Mouse (Mus musculus): ENCODE data around the gene Clpx. TPM values are rescaled to one million over a fixed set of nuclear protein-coding genes. Genes with fewer than 3 reads are reported as not detected.
"Not testable (repeated sequence)": the region's sequence is repeated elsewhere in the genome, so short reads cannot be mapped to it uniquely, and the experiment has no call there.

Gene Clpx
- polyA plus RNA-seq, 1 experiment from 2014 or later, result 47.9 TPM

GRCm38 (mm10) chr9:65281536-65282151, 12.4 kb upstream of the Clpx start:
- H3K4me3 ChIP-seq (ENCODE audit: low read depth, low read length), result no peak overlapping the region
- no peak overlapping the region for H3K9ac ChIP-seq (ENCODE audit: low read length)
- H3K27me3 ChIP-seq (ENCODE audit: control insufficient read depth, insufficient read depth, low read length), result no peaks in the 10 kb centered on the region
- 79% methylated on average over 5 of the region's 5 CpGs for WGBS
- H3K36me3 ChIP-seq (ENCODE audit: control insufficient read depth, insufficient read depth, low read length), result no peaks in the 10 kb centered on the region
- peak; percentile 25; the same call in 1 of the 2 replicates for TF ChIP-seq CTCF (IDR thresholded peaks at IDR 0.05; ENCODE audit: low read depth)
- no peak for TF ChIP-seq EP300 (optimal IDR thresholded peaks at IDR 0.05)
- no peak overlapping the region for H3K4me2 ChIP-seq (replicated peaks; ENCODE audit: low read depth)
- no peaks in the 10 kb centered on the region for H3K9me3 ChIP-seq (ENCODE audit: control insufficient read depth, low read length)
- H3K4me1 ChIP-seq (replicated peaks; ENCODE audit: control insufficient read depth, insufficient read depth), result no peaks in the 10 kb centered on the region
- no peak for DNase-seq (ENCODE audit: low spot score)
- no peak overlapping the region for H3K27ac ChIP-seq (replicated peaks)
- no peak for ATAC-seq (ENCODE audit: low FRiP score, low TSS enrichment)

- Histone ChIP-seq H3K27me3 (ENCODE audit: control insufficient read depth, insufficient read depth, low read length) (no peaks in the 10 kb centered on the region), H3K4me1 (replicated peaks; ENCODE audit: control insufficient read depth, insufficient read depth) (no peaks in the 10 kb centered on the region), H3K4me2 (replicated peaks; ENCODE audit: low read depth) (no peak overlapping the region), H3K9ac (ENCODE audit: low read length) (no peak overlapping the region), H3K4me3 (ENCODE audit: low read depth, low read length) (no peak overlapping the region), H3K36me3 (ENCODE audit: control insufficient read depth, insufficient read depth, low read length) (no peaks in the 10 kb centered on the region), H3K27ac (replicated peaks) (no peak overlapping the region), H3K9me3 (ENCODE audit: control insufficient read depth, low read length) (no peaks in the 10 kb centered on the region)
- ATAC-seq (ENCODE audit: low FRiP score, low TSS enrichment), result peak; percentile 53
- DNase-seq (ENCODE audit: low spot score), result peak; percentile 21
- TF ChIP-seq CTCF (IDR thresholded peaks at IDR 0.05; ENCODE audit: low read depth) (peak; percentile 85), EP300 (optimal IDR thresholded peaks at IDR 0.05) (no peak)
- WGBS, result 3% methylated on average over 3 of the region's 3 CpGs
Measured at GRCm38 (mm10) chr9:65283301-65283700, 10.8 kb upstream of the Clpx start.

DNA sequence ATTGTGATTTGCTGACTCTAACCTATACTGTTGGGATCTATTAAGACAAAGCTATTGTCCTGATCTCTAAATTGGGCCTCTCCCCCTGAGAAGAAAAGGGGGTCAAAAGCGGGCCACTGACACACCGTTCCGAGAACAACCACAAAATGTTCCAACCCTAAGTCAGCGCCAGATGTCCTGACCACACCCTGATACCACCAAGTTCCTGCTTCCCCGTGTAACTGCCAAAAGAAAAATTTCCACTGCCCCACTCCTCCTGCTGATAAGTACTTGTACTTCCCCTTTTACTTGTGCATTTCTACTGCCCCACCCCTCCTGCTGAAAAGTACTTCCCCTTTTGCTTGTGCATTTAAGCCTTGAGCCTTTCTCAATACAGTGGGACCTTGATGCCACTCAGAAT, 5.8 kb upstream of the Clpx start:
- H3K4me2 ChIP-seq (replicated peaks; ENCODE audit: low read depth); H3K27ac ChIP-seq (replicated peaks); H3K27me3 ChIP-seq (ENCODE audit: control insufficient read depth, insufficient read depth, low read length); H3K4me1 ChIP-seq (replicated peaks; ENCODE audit: control insufficient read depth, insufficient read depth); ATAC-seq (ENCODE audit: low FRiP score, low TSS enrichment); H3K36me3 ChIP-seq (ENCODE audit: control insufficient read depth, insufficient read depth, low read length); H3K9me3 ChIP-seq (ENCODE audit: control insufficient read depth, low read length); DNase-seq (ENCODE audit: low spot score); H3K9ac ChIP-seq (ENCODE audit: low read length); H3K4me3 ChIP-seq (ENCODE audit: low read depth, low read length): not testable (repeated sequence)
- WGBS, result 67% methylated on average over 5 of the region's 5 CpGs

DNA sequence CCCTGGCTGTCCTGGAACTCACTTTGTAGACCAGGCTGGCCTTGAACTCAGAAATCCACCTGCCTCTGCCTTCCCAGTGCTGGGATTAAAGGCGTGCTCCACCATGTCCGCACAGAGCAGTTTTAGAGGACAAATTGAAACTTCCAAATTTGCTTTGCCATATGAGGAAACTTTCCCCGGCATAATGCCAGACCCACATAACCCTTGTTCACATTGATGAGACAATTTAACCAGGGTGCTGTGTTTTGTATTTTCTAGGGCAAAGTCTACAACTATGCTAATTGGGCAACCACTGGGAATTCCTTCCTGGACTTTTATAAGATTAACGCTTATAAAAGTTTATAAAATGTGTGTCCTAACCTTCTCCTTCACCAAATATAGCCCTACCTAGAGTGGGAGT, 4.1 kb upstream of the Clpx start:
- H3K27me3 ChIP-seq (ENCODE audit: control insufficient read depth, insufficient read depth, low read length), result no peaks in the 10 kb centered on the region
- 91% methylated on average over 4 of the region's 4 CpGs for WGBS
- H3K4me2 ChIP-seq (replicated peaks; ENCODE audit: low read depth), result no peak overlapping the region

GRCm38 (mm10) chr9:65292421-65292820, 1.6 kb upstream of the Clpx start:
- Histone ChIP-seq H3K4me3 (ENCODE audit: low read depth, low read length) (no peak overlapping the region), H3K4me1 (replicated peaks; ENCODE audit: control insufficient read depth, insufficient read depth) (no peaks in the 10 kb centered on the region), H3K9ac (ENCODE audit: low read length) (no peak overlapping the region), H3K36me3 (ENCODE audit: control insufficient read depth, insufficient read depth, low read length) (no peaks in the 10 kb centered on the region), H3K27ac (replicated peaks) (peak overlapping the region; percentile 25; the same call in 1 of the 2 replicates), H3K4me2 (replicated peaks; ENCODE audit: low read depth) (no peak overlapping the region), H3K9me3 (ENCODE audit: control insufficient read depth, low read length) (no peaks in the 10 kb centered on the region), H3K27me3 (ENCODE audit: control insufficient read depth, insufficient read depth, low read length) (no peaks in the 10 kb centered on the region)
- DNase-seq (ENCODE audit: low spot score) (no peak), ATAC-seq (ENCODE audit: low FRiP score, low TSS enrichment) (no peak)
- TF ChIP-seq CTCF (IDR thresholded peaks at IDR 0.05; ENCODE audit: low read depth) (no peak), EP300 (optimal IDR thresholded peaks at IDR 0.05) (no peak)
- WGBS, result 66% methylated on average over 3 of the region's 3 CpGs

More for the DNA sequence above, 4.1 kb upstream of the Clpx start:
- H3K9me3 ChIP-seq (ENCODE audit: control insufficient read depth, low read length), result no peaks in the 10 kb centered on the region
- ATAC-seq (ENCODE audit: low FRiP score, low TSS enrichment) (no peak), DNase-seq (ENCODE audit: low spot score) (no peak)
- no peak overlapping the region for H3K27ac ChIP-seq (replicated peaks)
- H3K4me3 ChIP-seq (ENCODE audit: low read depth, low read length), result no peak overlapping the region
- no peaks in the 10 kb centered on the region for H3K36me3 ChIP-seq (ENCODE audit: control insufficient read depth, insufficient read depth, low read length)
- no peaks in the 10 kb centered on the region for H3K4me1 ChIP-seq (replicated peaks; ENCODE audit: control insufficient read depth, insufficient read depth)
- TF ChIP-seq CTCF (IDR thresholded peaks at IDR 0.05; ENCODE audit: low read depth), result no peak
- TF ChIP-seq EP300 (optimal IDR thresholded peaks at IDR 0.05), result no peak
- no peak overlapping the region for H3K9ac ChIP-seq (ENCODE audit: low read length)

DNA sequence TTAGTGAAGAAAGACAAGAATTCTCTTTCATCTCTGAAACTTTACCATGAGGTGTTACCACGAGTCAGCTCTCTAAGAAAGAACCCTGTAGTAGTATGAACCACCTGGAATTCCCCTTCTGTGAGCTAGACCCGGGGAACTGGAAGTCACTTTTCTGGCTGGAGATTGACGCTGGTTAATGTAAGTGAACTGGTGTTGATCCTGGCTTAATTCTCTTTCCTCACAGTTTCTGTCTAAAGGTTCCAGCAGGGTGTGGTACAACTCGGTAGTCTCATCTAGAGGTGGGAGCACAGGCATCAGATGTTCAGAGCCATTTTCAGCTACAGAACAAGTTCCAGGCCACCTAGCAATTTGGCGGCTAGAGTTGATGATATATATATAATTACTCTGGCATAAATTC, 941 bp upstream of the Clpx start:
- peak overlapping the region; percentile 95 for H3K4me3 ChIP-seq (ENCODE audit: low read depth, low read length)
- no peaks in the 10 kb centered on the region for H3K9me3 ChIP-seq (ENCODE audit: control insufficient read depth, low read length)
- no peak for TF ChIP-seq EP300 (optimal IDR thresholded peaks at IDR 0.05)
- no peak for TF ChIP-seq CTCF (IDR thresholded peaks at IDR 0.05; ENCODE audit: low read depth)
- H3K36me3 ChIP-seq (ENCODE audit: control insufficient read depth, insufficient read depth, low read length), result no peaks in the 10 kb centered on the region
- H3K9ac ChIP-seq (ENCODE audit: low read length), result peak overlapping the region; percentile 73
- DNase-seq (ENCODE audit: low spot score), result peak; percentile 20
- ATAC-seq (ENCODE audit: low FRiP score, low TSS enrichment), result no peak
- no peaks in the 10 kb centered on the region for H3K27me3 ChIP-seq (ENCODE audit: control insufficient read depth, insufficient read depth, low read length)
- no peaks in the 10 kb centered on the region for H3K4me1 ChIP-seq (replicated peaks; ENCODE audit: control insufficient read depth, insufficient read depth)
- H3K27ac ChIP-seq (replicated peaks), result peak overlapping the region; percentile 94
- H3K4me2 ChIP-seq (replicated peaks; ENCODE audit: low read depth), result peak overlapping the region; percentile 68
- WGBS, result 13% methylated on average over 5 of the region's 5 CpGs

Measured in stomach, postnatal 0 days (tissue).